Mouse (Mus musculus) thymus, adult 2 months (tissue): ENCODE measurements around the gene Snx11. TPM values are rescaled to one million over a fixed set of nuclear protein-coding genes. Genes with fewer than 3 reads are reported as not detected.
"Not testable (repeated sequence)": the region's sequence is repeated elsewhere in the genome, so short reads cannot be mapped to it uniquely, and the experiment has no call there.

Source experiments
- DNase-seq: peaks from one replicate; pipeline ENCODE4 v3.0.0; 2021
- H3K27ac ChIP-seq: fragments of 200-500 bp; 2 replicates; pipeline ENCODE4 v1.5.1; 2012; ENCODE audit warnings: low read length, control low read depth; ENCODE audit not compliant: control insufficient read depth, insufficient read depth
- H3K27me3 ChIP-seq: fragments of 200-500 bp; 2 replicates; pipeline ENCODE4 v1.6.1; 2012; ENCODE audit warnings: mild to moderate bottlenecking, low read length, moderate library complexity, mixed read lengths; ENCODE audit not compliant: control insufficient read depth, insufficient read depth
- H3K36me3 ChIP-seq: fragments of 200-500 bp; 2 replicates; pipeline ENCODE4 v1.6.1; 2012; ENCODE audit warnings: mild to moderate bottlenecking, low read length, moderate library complexity; ENCODE audit not compliant: control insufficient read depth, insufficient read depth
- H3K4me1 ChIP-seq: fragments of 200-500 bp; replicated peaks from 2 replicates; pipeline ENCODE4 v1.6.1; 2012; ENCODE audit warnings: low read length; ENCODE audit not compliant: control insufficient read depth, insufficient read depth
- H3K4me3 ChIP-seq: fragments of 200-500 bp; 2 replicates; pipeline ENCODE4 v1.5.1; 2012; ENCODE audit warnings: mild to moderate bottlenecking, low read length, control low read depth, moderate library complexity; ENCODE audit not compliant: control insufficient read depth, insufficient read depth
- CTCF ChIP-seq: fragments of 200-500 bp; IDR thresholded peaks from 2 replicates; pipeline ENCODE4 v1.5.1; 2012; ENCODE audit warnings: mild to moderate bottlenecking, control low read depth, low read length, moderate library complexity, borderline replicate concordance; ENCODE audit not compliant: control insufficient read depth, poor library complexity, insufficient read depth; ENCODE audit errors: extremely low read depth
- POLR2A ChIP-seq: fragments of 200-500 bp; IDR thresholded peaks from 2 replicates; pipeline ENCODE4 v1.6.1; 2012; ENCODE audit warnings: mild to moderate bottlenecking, low read length, control low read depth, moderate library complexity; ENCODE audit not compliant: control insufficient read depth, poor library complexity, insufficient read depth; ENCODE audit errors: extremely low read depth
- WGBS: fragments of 180-500 bp; shearing (Covaris S2); methylation state at CpG from one replicate; pipeline ENCODE4 v1.1.7; 2018; 5-methylcytosine and 5-hydroxymethylcytosine counted together
- polyA plus RNA-seq: library from polyadenylated mRNA; depleted of rRNA; stranded (reverse); fragments of >200 nt; gene quantifications from 2 replicates; pipeline ENCODE4 v1.2.3, GENCODE M21; 2012

The Snx11 gene
- polyA plus RNA-seq, 1 experiment: 25.0 TPM

DNA sequence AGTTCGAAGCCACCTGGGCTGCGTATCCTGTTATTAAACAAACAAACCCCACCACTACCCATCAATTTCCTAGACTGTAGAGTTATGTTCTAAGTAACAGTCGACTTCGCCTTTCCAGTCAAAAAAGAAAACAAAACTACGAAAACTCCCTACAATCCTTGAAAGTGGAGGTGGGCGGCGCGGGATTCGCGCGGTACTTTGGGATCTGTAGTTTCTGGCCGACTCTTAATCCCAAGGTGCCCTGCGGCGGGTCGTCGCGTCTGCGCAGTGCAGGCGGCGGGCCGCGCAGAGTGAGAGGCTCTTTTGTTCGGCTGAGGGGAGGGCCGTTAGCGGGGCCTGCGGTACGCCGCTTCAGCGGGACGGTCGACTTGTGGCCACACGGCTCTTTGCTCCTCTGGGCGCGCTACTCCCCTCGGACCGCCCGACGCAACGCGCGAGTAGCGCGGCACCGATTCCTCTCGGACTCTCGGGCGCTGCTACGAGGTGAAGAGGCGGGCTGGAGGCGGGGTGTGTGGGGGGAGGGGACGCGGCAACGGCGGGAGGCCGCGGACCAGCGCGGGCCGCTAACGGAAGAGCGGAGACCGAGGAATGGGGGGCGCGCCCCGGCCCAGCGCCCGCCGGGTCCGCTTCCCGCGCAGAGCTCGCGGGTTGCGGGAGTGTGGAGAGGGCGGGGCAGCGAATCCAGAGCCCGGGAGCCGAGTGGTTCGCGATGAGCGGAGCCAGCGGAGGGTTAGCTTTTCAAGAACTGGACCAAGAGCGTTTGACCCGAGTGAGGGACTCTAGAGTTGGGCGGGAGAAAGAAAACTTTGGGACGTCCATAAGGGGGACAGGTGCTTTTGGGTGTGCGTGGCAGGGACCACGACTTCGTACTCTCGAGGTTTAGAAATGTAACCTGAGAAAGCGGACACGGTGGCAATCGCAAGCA, 11.8 kb upstream of the Snx11 start, which contains the start of gene Cbx1:
Gene Cbx1, plus strand, starts transcription at position 257 of the 925 bp plus-strand sequence.
- no peaks in the 10 kb centered on the region for H3K36me3 ChIP-seq
- TF ChIP-seq POLR2A: peak; percentile 90
- peak; percentile 57; the same call in 1 of the 2 replicates for TF ChIP-seq CTCF
- H3K4me1 ChIP-seq: peaks cover 7% of the 10 kb centered on the region
- peak within 1 kb of the TSS; percentile 49; the same call in 1 of the 2 replicates for H3K27ac ChIP-seq
- H3K27me3 ChIP-seq: no peaks in the 10 kb centered on the region
- DNase-seq: peak; percentile 91
- WGBS: under 1% methylated on average over 93 of the region's 93 CpGs
- H3K4me3 ChIP-seq: peak within 1 kb of the TSS; percentile 89

DNA sequence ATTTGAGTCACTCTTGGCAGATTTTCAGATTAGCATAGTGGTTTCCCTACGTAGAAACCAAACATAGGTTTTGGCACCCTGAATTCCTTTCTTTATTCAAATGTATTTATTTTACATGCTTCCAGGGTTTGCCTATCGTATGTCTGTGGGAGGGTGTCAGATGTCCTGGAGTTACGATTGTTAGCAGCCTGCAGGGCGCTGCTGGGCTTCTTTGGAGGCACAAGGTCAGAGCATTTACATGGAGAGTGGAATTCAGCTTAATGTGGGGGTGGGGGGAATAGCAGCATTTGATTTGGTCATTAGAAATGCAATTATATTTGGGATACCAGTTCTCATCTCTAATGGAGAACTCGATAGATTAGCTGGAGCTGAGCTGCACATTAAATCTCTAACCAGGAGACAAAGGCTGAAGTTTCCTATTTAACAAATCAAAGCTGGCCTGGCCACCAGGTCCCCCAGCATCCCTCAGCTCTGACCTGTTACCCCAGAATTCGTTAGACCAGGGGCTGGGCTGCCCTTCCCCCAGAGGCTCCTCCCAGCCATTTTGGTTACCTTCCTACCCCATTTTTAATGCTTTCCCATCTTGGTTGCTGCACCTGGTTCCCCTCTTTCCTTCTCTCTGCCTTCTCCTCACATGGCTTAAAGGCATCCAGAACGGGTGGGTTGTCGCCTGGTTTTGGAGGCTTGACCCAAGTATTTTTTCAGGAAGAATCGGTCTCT, 9.5 kb upstream of the Snx11 start:
- Histone ChIP-seq H3K36me3 (no peaks in the 10 kb centered on the region), H3K27me3 (no peaks in the 10 kb centered on the region), H3K27ac (no peak overlapping the region), H3K4me3 (no peak overlapping the region), H3K4me1 (peaks cover 7% of the 10 kb centered on the region)
- no peak for DNase-seq
- TF ChIP-seq POLR2A: no peak
- TF ChIP-seq CTCF: no peak
- 91% methylated on average over 9 of the region's 9 CpGs for WGBS

GRCm38 (mm10) chr11:96784847-96785246, 7.5 kb upstream of the Snx11 start:
- not testable (repeated sequence) for H3K27me3 ChIP-seq, H3K36me3 ChIP-seq, H3K4me1 ChIP-seq, H3K4me3 ChIP-seq, H3K27ac ChIP-seq
- TF ChIP-seq CTCF: peak; percentile 40; the same call in 1 of the 2 replicates
- 30% methylated on average over 7 of the region's 7 CpGs for WGBS
- DNase-seq: peak; percentile 74

- TF ChIP-seq POLR2A (no peak), CTCF (no peak)
- no peak for DNase-seq
- Histone ChIP-seq H3K36me3 (no peaks in the 10 kb centered on the region), H3K27ac (no peak overlapping the region), H3K4me1 (peaks cover 7% of the 10 kb centered on the region), H3K4me3 (no peak overlapping the region), H3K27me3 (no peaks in the 10 kb centered on the region)
- WGBS: 90% methylated on average over 2 of the region's 2 CpGs
Measured at GRCm38 (mm10) chr11:96781425-96781824, 4.1 kb upstream of the Snx11 start.

DNA sequence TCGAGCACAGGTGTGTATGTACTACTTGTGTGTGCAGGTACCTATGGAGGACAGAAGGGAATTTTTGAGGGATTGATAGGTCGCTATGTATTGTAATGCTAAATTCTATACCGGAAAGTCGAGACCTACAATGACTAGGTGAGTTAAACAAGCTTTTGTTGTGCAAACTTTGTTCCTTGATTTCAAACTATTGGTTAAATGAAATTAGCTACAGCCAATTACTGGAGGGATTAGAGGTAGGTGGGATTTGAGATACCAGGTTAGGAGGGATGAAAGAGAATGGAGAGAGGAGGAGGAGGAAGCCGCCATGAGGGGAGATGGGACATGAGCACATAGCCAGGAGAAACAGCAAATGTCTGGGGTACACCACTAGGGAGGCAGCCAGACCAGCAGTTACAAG, 2.9 kb upstream of the Snx11 start:
- Histone ChIP-seq H3K4me1 (peaks cover 7% of the 10 kb centered on the region), H3K27me3 (no peaks in the 10 kb centered on the region), H3K36me3 (no peaks in the 10 kb centered on the region), H3K27ac (no peak overlapping the region), H3K4me3 (no peak overlapping the region)
- DNase-seq: no peak
- WGBS: 98% methylated on average over 5 of the region's 5 CpGs
- TF ChIP-seq POLR2A: no peak
- TF ChIP-seq CTCF: no peak

DNA sequence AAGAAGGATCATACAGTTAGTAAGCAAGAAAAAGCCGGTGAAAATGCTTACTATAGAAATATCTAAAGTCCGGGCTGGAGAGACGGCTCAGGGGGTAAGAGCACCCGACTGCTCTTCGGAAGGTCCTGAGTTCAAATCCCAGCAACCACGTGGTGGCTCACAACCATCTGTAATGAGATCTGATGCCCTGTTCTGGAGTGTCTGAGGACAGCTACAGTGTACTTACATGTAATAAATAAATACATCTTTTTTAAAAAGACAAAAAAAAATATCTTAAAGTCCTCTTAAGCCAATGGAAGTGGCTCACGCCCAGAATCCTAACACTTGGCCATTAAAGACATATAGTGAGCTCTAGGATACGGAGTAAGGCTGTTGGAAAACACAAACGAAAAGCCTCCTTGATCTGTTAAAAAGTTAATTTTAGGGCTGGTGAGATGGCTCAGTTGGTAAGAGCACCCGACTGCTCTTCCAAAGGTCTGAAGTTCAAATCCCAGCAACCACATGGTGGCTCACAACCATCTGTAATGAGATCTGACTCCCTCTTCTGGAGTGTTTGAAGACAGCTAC, 785 bp upstream of the Snx11 start:
- not testable (repeated sequence) for DNase-seq, H3K27me3 ChIP-seq, H3K36me3 ChIP-seq, H3K4me1 ChIP-seq, H3K27ac ChIP-seq
- WGBS: 57% methylated on average over 10 of the region's 10 CpGs
- peak overlapping the region; percentile 52; the same call in 1 of the 2 replicates for H3K4me3 ChIP-seq
